Mouse (Mus musculus): ENCODE measurements around the gene Dnmt3a.

Dnmt3a gene

DNA sequence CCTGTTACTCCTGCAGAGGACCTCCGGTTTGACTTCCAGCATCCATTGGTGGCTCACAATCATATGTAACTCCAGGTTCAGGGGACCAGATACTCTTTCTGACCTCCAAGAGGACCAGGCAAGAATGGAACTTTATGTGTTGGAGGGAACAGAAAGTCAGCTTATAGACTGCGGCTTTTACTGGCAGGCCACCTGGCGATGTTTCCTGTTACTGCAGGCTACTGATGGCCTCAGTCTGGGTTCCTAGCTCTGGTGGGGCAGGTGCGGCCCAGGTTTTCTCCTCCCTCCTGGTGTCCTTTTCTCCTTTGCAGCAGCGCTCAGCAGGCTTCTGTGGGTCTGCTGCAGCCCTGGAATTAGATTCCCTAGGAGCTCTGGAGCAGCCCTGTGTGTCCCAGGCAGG lies 46.7 kb downstream of the Dnmt3a start:
- DNase-seq (ENCODE audit: low read depth, low spot score), result peak; percentile 35

DNA sequence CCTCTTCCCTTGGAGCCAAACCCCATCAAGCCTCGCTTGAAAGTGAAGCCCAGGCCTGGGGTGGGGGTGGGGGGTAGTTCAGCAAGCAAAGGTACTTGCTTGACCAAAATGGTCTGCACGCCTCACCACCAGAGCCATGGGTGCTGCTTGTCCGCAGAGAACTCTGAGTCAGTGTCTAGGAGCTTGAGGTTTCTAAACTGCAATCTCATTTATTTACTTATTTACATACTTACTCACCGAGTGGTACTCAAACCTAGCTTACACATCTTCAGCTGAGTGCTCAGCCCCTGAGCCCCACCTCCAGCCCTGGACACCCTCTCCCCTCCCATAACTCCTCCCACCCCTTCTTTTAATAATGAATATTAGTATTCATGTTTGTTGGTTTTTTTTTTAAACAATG lies 48.6 kb downstream of the Dnmt3a start:
- no peak for DNase-seq (ENCODE audit: low read depth, low spot score)

DNA sequence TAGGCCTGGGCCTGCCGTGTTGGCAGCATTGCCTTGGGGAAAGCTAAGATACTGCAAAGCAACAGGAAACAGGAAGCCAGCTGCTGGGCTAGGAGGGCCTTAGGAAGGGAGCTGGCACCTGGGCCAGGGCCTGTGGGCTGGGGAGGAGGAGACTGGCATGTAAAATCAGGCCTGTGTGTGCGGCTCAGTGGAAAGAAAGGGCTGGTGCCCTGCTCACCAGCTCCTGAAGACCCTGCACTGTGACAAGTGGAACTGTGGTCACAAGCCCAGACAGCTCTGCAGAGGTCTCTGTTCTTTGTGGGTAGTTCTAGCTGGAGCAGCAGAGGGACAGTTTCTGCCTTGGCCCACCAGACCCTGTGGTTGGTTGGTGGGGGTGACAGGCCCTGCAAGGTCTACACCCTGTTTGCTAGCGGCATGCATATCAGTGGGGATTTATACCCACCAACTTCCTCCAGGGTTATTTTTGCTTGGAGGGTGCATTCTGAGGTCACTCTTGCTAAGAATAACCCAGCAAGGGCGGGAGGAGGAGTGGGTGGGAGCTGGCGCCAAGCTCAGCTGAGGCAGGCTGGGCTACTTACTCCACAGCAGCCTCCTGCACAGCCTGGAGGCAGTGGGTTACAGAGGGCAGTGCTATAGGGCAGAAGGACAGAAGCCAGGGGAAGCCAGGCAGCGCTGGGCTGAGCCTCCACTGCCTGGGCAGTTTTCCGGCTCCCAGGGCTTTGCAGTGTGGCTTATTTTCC lies 50.1 kb downstream of the Dnmt3a start:
- no peak for DNase-seq (ENCODE audit: low read depth, low spot score)

DNA sequence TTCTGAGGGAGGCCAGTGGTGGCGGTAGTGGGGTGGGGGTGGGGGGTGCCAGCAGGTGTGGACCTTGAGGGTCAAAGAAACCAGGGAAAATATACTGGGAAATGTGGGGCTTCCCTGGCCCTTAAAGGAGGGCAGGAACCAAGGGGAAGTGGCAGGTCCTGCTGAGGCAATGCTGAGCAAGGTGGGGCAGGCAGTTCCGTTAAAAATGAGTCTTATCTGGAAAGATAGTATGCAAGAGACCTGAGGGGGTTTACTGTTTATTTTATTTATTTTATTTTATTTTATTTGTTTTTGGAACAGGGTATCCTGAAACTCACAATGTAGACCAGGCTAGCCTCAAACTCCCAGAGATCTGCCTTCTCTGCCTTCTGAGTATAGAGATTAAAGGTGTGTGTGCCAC lies 50.9 kb downstream of the Dnmt3a start:
- no peak for DNase-seq (ENCODE audit: low read depth, low spot score)

DNA sequence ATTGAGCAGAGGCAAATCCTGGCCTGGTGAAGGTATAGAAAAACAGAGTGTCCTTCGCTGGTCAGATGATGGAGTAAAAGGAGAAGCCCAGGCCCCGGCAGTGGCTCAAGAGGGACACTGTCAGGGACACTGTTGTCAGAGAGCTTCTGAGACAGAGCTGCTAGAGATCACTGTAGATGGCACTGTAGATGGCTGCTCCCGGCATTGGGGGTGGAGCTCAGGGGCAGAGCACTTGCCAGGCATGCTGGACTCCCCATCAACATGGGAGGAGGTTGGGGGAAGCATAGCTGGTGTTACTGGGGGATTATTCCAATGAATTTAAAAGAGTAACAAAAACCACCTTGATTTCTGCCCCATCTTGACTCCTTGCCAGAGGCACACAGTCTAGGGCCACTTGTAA lies 51.4 kb downstream of the Dnmt3a start:
- DNase-seq (ENCODE audit: low read depth, low spot score), result no peak

DNA sequence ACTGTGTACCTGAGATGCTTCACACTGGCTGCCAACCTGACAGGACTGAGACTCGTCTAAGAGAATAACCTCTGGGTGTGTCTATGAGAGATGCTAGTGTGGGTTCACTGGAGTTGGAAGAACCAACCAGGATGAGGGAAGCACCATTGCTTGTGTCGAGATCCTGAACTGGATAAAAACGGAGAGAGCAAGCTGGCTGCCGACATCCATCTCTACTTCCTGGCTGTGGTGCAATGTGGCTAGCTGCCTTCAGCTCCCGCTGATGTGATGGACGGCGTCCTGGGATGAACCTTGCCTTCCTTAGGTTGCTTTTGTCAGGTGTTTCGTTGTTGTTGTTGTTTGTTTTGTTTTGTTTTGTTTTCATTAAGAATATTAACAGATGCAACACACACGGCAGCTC lies 52.0 kb downstream of the Dnmt3a start:
- no peak for DNase-seq (ENCODE audit: low read depth, low spot score)

DNA sequence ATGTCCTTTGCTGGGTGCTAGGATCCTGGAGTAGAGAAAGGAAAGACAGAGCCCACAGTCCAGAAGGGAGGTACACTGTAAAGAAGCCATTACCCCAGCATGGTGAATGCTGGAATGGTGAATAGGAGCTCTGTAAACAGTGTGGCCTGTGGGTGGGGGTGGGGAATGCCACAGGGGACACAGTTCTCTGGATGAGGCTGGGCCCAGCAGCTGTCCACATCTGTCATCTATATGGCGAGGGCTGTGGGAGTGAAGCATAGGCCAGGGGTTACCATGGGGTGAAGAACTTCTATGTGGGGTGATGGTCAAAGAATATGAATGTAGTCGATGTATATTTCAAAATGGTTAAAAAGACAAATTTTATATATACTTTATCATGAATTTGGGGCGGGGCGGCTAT lies 52.9 kb downstream of the Dnmt3a start:
- no peak for DNase-seq (ENCODE audit: low read depth, low spot score)

DNA sequence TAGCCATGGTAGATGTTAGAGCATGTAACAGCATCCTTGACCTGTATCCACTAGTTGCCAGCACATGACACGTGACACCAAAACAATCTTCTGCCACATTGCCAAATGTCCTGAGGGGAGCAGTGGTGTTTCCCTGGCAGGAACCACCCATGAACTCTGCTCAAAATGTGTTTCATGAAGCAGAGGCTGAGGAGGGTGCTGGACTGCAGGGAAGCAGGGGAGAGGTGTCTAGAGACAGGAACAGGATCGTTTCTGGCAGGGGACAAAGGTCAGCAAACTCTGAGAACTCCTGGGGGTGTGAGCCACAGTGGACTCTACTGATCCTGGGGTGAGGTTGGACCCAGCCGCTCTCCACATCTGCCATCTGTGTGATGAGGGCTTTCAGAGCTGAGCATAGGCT lies 53.7 kb downstream of the Dnmt3a start:
- no peak for DNase-seq (ENCODE audit: low read depth, low spot score)

DNA sequence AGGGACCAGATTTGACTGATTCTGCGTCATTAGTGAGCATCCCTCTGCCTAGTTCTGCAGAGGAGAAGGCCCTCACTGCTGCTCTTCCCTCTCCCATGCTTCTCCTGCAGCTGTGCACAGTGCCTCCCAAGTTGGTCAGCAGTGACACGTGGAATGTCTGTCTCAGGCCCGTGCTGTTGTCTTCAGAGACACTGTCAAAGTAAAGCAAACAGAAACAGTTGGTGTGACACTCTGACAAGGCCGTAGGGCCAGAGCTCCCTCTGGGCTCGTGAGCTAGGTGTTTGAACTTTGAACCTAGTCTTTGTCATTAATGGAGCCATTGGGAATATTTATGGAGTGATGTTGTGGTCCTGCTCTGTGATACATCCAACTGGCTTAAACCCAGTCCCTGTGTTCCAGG lies 54.2 kb downstream of the Dnmt3a start:
- no peak for DNase-seq (ENCODE audit: low read depth, low spot score)

DNA sequence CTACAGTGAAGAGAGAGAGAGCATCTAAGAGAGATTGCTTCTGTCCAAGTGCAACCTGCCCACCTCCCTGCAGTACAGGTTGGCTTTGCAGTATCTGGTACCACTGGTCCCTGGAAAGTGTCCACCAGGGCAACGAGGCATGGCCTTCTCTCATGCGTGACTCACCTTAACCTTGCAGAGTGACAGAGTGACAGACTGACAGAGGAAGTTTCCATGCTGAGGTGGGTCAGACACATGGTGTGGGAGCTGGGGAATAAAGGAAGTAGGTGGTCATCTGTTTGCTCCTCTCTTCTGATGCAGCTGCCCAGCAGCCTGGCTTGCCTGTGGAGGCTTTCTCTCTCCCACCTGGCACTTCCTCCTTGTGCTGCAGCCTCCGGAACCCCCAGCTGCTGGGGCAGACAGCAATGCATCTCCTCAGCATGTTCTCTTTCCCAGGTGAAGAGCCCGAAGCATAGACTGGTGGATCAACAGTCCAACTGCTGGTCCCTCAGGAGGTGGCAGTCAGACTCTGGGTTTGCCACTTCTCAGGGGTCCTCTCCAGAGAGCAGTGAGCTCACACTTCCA lies 55.9 kb downstream of the Dnmt3a start:
- DNase-seq (ENCODE audit: low read depth, low spot score), result no peak

DNA sequence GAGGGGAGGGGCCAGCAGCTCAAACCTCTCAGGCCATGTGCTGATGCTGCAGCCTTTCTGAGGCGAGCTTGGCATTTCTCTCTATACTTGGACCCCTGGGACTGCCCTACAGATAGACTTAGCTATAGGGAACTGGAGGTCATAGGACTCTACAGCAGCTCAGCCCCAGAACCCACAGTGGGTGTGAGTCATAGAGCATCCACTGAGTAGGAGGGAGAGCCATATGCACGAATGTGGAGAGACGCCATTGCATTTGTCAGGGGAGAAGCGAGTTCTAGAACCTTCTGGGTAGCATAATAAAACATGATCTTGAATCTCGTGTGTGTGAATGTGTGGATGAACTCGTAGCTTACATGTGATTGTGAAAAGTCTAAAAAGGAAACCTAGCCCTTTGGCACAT lies 56.4 kb downstream of the Dnmt3a start:
- no peak for DNase-seq (ENCODE audit: low read depth, low spot score)

DNA sequence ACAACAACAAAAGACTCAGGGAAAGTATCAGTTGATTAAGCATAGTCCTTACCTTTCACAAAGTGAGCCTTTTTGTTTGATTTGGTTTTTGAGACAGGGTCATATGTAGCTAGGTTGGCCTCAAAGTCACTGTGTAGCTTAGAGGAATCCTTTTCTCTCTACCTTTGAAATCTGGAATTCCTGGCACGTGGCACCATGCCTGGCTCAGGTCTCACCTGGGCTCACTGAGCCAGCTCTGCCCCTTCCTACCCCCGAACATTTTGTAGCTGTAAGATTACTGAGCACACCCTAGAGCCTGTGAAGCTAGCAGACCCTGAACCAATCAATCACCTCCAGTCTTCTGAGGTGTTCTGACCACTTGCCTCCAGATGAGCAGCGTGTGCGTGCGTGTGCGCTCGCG lies 58.4 kb downstream of the Dnmt3a start:
- DNase-seq (ENCODE audit: low read depth, low spot score), result no peak

DNA sequence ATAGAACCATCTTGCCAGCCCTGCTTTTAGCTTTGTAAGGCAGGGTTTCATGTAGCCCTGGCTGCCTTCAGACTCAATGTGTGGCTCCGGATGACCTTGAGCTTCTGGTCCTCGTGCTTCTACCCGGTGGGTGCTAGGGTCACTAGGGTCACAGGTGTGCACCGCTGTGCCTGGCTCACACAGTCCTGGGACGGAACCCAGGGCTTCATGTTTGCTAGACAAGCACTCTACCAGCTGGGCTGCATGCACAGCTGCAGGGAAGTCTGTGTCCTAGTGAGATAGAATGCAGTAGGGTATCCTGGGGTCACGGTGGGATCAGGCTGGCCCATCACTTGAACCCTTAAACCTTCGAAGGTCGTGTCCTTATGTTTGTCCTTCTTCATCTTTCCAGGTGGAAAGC lies 59.8 kb downstream of the Dnmt3a start:
- no peak for DNase-seq (ENCODE audit: low read depth, low spot score)

DNA sequence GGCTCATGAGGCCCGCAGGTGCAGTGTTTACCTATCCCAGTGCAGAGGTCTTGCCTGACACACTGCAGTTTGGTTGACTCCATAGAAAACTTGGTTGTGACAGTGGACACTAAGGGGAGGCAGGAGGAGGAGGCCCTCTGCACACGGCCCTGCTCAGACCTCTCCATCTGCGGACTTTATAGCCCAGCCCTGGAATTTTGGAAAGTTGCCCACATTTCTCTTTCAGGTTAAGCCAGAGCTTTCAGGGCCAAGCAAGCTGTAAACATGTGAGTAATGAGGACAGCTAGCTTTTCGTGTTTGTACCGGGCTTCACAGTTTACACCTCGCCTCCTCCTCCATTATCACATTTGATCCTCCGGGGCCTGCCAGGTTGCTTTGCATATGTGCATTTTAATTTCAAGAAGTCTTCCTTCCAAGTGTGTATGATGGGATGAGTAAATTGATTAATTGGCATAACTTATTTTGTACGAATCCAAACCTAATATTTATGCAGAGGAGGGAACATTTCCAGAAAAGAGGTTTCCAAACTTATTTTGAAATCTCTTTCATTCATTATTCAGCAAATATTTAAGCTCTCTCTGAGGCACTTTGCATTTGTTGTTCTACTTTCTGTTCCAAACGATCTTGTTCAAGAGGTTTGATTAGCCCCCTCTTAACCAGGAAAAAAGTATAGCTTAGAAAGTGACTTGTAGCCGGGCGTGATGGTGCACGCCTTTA lies 61.0 kb downstream of the Dnmt3a start:
- no peak for DNase-seq (ENCODE audit: low read depth, low spot score)

DNA sequence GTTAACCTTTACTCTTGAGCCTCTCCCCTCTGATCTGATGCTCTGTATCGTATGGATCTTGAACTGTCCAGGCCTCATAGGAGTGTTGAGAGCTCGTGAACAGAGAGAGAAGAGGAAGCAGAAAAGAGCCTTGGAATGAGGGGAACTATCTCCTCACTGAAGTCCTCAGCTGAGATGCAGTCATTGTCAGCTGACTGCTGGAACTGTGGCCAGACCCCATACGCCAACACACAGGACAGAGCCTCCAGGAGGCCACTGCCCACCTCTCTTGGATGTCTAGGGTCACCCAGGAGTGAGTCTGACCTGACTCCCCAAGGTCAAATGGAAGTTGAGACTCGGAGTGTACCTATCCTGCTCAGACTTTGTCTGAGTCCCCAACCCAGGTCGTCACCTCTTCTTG lies 62.3 kb downstream of the Dnmt3a start:
- DNase-seq (ENCODE audit: low read depth, low spot score), result no peak

DNA sequence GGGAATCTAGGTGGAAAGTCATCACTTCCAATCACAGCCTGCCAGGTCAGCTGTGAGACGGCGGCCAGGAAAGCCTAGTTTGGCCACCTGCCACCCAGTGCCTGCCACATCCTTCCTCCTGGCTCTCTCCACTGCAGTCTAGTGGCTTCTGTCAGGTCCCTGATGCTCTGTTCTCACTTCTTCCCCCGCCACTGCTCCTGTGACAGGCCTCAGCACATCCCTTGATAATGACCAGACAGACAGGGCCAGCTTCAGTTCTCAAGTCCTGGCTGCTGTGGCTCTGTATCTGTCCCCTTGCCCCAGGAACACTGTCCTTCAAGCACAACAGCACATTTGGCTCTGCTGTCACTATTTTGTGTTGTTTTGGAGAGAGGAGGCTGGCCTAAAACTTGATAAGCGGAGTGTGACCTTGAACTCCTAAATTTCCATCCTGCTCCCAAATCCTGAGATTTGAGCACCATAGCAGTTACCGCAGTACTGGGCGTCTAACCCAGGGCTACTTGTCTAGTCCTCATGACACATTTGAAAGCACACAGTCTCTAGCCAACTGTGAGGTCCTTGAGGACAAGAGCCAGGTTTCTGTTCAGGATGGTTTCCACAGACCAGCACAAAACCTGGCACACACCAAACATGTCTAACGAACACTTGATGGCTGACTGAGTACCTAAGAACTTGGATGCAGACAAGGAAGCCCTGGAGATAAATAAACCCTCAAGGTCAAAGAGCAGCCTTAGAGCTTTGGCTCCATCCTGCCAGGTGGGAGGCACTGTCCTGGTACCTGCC lies 63.1 kb downstream of the Dnmt3a start:
- no peak for DNase-seq (ENCODE audit: low read depth, low spot score)

DNA sequence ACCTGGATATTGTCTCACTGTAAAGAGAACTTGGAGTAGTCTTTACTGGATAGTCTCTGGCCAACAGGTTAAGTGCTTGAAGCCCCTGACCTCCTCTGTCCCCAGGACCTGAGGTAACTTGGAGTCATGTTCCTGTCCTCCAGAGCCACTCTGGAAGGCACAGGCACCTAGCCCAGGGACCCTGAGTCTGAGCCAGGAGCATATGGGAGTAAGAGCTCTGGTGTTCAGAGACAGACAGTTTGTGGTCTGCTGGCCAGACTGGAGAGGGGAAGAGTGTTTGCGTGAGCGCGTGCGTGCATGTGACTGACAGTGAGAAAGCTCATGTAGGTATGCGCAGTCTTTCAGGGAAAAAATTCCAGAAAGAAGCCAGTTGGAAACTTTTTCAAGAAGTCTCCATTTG lies 64.2 kb downstream of the Dnmt3a start:
- no peak for DNase-seq (ENCODE audit: low read depth, low spot score)

DNA sequence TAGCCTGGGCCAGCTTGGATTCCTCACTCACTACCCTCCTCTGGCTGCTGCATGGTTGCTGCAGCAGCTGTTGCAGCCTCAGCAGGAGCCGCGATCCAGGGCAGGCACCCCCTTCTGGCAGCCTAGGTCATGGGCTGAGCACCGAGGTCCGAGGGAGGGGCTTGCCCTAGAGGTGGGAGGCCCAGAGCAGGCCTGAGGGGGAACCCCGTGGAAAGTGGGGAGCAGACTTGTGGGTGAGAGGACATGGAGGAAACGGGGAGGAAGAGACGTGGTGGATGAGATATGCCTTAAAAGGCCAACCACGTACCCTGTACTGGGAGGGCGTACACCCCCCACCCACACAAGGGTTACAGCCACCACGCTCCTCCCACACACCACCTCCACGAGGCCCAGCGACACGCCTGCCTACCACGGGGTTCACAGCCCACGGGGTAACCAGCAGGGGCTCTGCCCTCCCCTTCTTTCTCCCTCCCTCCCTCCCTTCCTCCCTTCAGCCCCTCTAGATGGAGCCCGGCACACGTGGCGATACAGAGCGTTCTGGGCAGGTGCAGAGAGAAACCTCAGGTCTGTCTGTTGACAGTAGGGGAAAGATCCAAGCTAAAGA lies 65.2 kb downstream of the Dnmt3a start:
- no peak for DNase-seq (ENCODE audit: low read depth, low spot score)

DNA sequence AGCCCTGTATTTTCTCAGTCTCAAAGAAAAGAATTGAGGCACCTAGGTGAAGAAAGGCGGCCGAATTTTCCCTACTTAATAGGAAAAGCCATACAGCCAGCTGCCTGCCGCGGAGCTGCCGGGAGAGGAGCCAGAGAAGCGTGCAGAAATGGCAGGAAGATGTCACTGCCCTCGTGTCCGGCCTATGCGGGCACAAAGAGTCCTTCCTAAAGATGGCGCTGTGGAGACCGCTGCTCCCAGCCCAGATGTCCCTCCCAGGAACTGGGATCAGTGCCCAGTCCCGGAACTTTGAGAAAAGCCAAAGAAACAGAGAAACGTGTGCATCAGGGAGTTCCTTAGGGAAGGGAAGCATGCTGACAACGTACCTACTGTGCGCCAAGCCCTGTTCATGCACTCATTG lies 65.8 kb downstream of the Dnmt3a start:
- no peak for DNase-seq (ENCODE audit: low read depth, low spot score)

DNA sequence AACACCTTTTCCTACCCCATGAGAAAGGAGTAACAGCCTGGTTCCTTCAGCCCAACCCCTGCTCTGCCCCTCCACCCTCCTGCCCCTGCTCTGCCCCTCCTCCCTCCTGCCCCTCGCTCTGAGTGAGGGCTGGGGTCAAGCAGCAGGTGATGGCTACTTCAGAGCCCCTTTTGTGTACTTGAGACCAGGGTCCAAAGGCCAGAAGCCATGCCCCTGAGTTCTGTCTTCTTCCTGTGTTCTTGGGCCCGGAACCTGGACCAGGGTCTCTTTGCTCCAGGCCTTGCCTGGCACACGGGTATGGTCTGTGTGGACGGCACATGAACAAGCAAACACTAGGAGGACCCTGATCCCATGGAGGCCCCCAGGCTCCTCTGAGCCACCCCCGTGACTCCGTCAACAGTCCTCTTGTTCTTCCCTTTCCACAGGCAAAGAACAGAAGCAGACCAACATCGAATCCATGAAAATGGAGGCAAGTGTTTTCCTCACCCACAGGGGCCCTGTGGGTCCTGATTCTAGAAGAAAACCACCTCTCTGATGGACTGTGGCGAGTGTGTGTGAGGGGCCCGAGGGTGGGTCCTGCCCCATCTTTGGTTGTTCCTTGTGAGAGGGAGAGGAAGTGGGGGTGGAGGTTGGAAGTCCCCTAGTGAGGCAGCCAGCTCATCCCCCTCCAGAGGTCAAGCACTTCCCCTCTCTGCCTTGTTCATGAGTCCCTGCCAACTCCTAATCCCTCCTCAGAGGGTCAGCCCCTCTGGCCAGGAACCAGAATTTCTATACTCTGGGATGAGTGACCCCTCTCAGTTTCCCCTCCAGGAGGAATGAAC lies 66.8 kb downstream of the Dnmt3a start:
- DNase-seq (ENCODE audit: low read depth, low spot score), result no peak

DNA sequence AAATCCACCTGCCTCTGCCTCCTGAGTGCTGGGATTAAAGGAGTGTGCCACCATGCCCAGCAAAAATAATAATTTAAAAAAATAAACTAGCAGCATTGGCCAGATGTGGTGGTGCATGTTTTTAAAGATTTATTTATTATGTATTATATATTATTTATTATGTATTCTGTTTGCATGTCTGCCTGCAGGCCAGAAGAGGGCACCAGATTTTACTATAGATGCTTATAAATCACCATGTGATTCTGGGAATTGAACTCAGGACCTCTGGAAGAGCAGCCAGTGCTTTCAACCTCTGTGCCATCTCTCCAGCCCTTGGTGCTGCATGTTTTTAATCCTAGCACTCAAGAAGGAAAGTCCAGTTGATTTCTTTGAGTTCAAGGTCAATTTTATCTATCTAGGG lies 69.7 kb downstream of the Dnmt3a start:
- no peak for DNase-seq (ENCODE audit: low read depth, low spot score)
